Mouse (Mus musculus) heart, adult 18-20 months (tissue): ENCODE results near the gene Atf7. TPM values are rescaled to one million over a fixed set of nuclear protein-coding genes. Genes with fewer than 3 reads are reported as not detected.
A peak's percentile ranks its signal among the peaks of the same experiment; 100 is the strongest.
"Not testable (repeated sequence)": the region's sequence is repeated elsewhere in the genome, so short reads cannot be mapped to it uniquely, and the experiment has no call there.

Experiments
- DNase-seq, 2 experiments: peaks; one replicate each; pipeline ENCODE4 v3.0.0; 2021 to 2022; ENCODE audit warnings: mixed read lengths in 1 of 2
- total RNA-seq, 2 experiments: library from RNA; stranded (reverse); gene quantifications; 2 replicates each; pipeline ENCODE4 v1.2.3; 2021

The Atf7 gene
- total RNA-seq, 2 experiments from 2014 or later, result 41.2 to 44.9 TPM

GRCm38 (mm10) chr15:102620765-102621164, 4.5 kb downstream of the Atf7 start:
- DNase-seq, result no peak

DNA sequence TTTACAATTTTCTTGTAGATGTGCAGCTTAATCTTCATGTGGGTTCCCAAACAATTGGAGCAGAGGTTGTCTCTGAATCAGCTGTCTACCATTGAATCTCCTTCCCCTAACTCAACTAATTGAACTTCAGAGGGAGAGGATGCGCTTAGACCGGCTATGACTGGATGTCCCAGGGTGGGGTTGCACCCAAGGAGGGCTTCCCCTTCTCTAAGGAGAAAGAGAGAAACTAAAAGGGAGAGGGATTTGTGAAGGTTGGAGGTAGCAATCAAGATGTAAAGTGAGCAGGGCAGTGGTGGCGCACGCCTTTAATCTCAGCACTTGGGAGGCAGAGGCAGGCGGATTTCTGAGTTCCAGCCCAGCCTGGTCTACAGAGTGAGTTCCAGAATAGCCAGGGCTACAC, 5.8 kb downstream of the Atf7 start:
- no peak for DNase-seq

DNA sequence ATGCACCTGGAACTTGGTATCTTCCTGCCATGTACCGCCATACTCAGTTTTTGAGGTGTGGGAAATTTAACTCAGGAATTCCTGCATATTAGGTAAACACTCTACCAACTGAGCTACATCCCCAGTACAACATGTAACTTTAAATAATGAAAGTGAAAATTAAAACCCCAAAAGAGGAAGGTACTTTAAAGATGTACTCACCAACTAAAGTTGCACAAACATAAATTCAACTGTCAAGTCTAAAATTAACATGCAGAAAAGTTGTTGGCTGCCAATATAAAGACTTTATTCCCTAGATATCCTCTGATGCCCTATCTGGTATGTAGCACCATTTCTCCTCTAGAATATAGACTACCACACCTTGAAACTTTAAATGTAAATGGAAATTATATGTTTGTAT, 7.6 kb downstream of the Atf7 start:
- no peak for DNase-seq

DNA sequence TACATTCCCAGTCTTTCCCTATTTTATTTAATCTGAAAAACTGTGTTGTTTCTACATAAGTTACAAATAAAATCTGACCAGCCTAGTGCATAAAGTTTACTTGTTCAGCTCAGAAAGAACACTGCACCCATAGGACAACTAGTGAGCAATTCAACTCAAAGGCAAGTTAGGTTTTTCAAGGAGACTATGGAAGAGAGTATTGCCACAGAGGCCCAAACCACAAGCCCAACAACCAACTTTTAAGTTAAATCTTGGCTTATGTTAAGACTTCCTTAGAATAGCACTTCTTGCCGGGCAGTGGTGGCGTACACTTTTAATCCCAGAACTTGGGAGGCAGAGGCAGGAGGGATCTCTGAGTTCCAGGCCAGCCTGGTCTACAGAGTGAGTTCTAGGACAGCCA, 9.1 kb downstream of the Atf7 start:
- DNase-seq, result no peak

- no peak for DNase-seq
Measured at GRCm38 (mm10) chr15:102614224-102614623, 11.0 kb downstream of the Atf7 start.

DNA sequence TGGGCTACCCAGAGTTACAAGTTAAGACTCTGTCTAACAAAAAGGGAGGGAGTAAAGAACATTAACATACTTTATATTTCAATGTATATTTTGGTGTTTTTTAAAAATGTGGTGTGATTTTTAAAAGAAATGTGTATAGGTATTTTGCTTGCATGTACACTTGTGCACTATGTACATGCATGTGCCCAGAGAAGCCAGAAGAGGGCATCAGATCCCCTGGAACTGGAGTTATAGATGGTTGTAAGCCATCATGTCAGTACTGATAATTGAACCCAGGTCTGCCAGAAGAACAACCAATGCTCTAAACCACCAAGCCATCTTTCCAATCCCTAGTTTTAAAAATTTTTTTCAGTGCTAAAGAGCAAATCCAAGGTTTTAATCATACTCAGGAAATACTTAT, 12.3 kb downstream of the Atf7 start:
- no peak for DNase-seq

GRCm38 (mm10) chr15:102608586-102608985, 16.7 kb downstream of the Atf7 start:
- DNase-seq, result not testable (repeated sequence)

GRCm38 (mm10) chr15:102593996-102594656, 31.1 kb downstream of the Atf7 start:
- peak; percentile 31 to 48 for DNase-seq

- no peak for DNase-seq
Measured at GRCm38 (mm10) chr15:102592674-102593073, 32.6 kb downstream of the Atf7 start.

DNA sequence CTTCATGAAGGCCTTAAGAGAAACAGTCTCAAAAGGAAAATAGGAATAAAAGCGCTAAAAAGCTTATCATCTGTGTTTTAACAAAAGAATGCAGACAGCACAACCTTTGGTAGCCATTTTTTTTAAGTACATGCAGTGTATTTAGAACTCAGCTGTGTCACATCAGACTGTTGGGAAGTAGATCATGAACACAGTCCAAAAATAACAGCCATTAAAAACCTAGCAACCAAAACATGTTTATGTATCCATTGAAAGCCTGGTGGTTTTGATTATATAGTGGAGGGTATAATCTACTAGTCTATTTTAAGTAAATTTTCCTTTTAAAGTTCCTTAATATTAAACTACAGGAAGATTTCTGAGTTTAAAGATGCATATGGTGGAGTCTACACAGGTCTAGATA, 34.7 kb downstream of the Atf7 start:
- peak in 1 of 2 experiments; percentile 22 for DNase-seq

GRCm38 (mm10) chr15:102589826-102590225, 35.4 kb downstream of the Atf7 start:
- DNase-seq, result no peak

- no peak for DNase-seq
Measured at GRCm38 (mm10) chr15:102585501-102585900, 39.8 kb downstream of the Atf7 start.

DNA sequence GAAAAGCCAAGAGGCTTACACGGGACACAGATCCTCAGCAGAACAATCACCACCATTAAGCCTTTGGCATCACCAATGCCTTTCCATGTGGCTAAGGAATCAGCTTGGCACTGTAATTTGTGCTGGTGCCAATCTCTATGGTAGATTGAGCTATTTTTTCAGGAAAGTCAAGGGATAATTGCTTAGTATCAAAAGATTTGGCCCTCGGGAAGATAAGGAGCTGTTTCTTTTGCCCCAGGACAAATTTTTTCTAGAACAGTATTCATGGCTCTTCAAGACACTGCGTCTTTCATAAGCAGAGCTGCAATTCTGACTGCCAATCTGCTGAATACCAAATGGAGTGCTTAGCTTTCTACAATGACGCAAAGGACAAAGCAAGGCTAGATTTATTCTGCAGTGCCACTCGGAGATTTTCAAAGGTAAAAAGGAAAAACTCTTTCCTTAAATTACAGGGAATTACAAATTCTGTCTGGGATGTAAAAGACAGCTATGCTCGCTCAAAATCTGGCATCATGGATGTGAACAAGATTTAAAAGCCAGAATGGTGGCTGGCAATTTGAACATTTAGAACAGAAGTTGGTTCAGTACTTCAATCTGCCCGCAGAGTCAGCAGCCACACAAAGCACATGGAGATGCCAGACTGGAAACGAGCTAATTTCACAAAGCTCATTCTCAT, 41.4 kb downstream of the Atf7 start:
- no peak for DNase-seq

GRCm38 (mm10) chr15:102581205-102581604, 44.1 kb downstream of the Atf7 start:
- no peak for DNase-seq

DNA sequence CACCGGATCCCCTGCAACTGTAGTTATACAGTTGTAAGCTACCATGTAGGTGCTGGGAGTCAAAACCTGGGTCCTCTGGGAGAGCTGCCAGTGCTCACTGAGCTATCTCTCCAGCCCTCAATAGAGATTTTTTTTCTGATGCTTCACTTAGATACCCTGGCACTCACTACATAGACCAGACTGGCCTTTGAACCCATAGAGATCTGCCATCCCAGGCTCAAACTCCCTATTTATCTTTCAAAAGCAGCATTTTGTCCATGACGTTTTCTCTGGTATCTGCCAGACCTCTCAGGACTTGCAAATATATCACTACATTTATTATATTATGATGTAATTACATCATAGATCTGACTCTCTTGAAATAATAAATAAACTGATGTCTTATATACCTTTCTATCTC, 46.9 kb downstream of the Atf7 start:
- DNase-seq, result no peak

DNA sequence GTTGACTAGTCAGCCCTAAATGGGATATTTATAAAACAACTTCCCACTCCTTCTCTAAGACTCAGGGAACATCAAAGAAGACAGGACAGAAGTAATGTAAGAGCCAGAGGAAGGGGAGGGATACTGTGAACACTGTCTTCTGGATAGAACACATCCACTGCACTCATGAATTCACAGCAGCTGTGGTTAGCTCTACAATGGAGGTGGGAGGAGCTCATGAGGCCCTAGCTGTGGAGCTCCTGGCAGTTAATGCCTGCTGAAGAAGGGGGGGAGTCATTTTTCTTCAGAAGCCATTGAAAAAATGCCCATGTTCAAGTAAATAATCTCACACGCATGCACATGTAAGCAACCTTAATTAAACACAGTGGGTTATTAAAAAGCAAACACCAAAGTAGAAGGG, 48.3 kb downstream of the Atf7 start:
- no peak for DNase-seq

DNA sequence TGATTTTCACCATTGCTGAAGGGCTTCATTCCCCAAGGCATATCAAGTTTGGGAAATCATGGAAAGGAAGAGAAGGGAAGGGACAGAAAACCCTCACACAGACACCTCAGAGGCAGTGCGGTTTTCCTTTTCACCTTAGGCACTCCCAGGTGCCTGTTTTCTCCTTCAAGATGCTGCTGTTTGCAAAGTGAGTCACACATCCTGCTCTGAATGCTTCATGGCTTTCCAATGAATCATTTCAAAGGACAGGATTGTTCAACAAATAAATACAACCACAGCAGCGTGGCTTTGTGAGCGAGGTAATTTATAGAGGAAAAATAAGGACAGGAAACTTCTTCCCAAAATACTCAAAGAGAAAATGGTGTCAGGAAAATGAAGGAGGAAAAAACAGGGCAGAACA, 53.2 kb downstream of the Atf7 start:
- DNase-seq, result no peak

- DNase-seq, result no peak
Measured at GRCm38 (mm10) chr15:102567849-102568248, 57.4 kb downstream of the Atf7 start.

GRCm38 (mm10) chr15:102563681-102564080, 61.6 kb downstream of the Atf7 start:
- DNase-seq, result no peak

GRCm38 (mm10) chr15:102563061-102563460, 62.2 kb downstream of the Atf7 start:
- DNase-seq, result no peak

DNA sequence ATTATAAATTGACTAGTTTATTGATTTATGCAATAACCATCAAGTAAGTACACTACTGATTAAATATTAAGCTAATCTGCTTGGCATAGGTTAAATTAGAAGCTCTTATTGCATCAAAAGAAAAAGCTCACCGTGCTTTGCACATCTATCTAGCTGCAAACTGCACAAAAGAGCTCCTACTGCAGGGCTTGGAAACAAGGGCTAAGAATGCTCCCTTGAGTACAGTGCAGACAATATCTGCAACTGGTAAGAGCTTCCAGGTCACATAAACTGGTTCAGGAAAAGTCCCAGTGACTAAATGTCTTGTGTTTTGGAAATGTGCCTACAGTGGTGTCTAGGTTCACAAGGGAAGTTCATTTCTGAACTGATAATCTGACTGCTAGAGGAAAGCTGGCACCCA, 62.8 kb downstream of the Atf7 start:
- DNase-seq, result no peak

DNA sequence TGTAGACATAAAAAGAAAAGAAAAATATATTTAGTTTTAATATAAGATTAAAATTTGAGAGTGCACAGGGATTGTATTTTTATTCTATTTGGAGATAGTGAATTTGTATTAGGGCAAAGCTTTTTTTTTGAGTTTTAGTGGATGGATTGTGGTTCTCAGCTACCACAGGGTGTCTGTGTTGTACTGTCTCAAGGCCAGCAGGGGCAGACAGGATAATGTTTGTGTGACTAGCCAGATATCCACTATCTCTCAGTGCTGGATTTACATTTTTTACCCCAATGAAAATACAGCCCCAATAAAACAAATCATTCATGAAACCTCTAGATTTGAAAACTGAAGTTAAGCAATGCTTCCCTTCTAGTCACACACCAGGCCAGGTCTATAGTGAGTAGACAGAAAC, 67.7 kb downstream of the Atf7 start:
- DNase-seq, result no peak

DNA sequence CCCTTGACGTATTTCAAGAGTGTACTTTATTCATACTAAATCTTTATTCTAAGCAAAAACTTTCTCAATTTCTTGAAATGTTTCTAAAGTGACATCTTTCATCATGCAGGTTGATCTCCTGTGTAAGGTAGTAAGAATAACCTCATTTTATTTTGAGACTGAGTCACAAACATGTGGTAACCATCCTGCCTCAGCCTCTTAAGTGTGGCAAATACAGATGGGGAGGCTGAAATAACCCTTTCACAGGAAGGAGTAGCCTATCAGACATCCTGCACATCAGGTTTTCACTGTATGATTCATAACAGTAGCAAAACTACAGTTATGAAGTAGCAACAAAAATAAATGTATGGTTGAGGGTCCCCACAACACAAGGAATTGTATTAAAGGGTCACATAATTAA, 69.7 kb downstream of the Atf7 start:
- no peak for DNase-seq

DNA sequence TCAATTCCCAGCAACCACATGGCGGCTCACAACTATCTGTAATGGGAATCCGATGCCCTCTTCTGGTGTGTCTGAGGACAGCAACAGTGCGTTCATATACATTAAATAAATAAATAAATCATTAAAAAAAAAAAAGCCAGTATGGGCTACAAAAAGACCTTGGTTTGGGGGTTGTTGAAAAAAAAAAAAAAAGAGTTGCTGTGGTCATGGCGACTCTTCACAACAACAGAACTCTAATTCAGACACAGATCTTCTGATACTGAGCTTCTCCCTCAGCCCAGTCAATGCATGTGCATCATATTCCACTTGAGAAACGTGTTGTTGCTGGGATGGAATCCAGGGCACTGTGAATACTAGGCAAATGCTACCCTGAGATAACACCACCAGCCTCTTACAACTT, 72.7 kb downstream of the Atf7 start:
- DNase-seq, result no peak
